Mouse (Mus musculus) ES-Bruce4 (cell line): Measurements from ENCODE around the gene Bdh1.

ENCODE experiments used
- CTCF ChIP-seq: IDR thresholded peaks from one replicate; pipeline ENCODE4 v1.8.1; 2011; ENCODE audit warnings: low read depth, low read length
- POLR2A ChIP-seq: IDR thresholded peaks from one replicate; pipeline ENCODE4 v1.8.1; 2011; ENCODE audit warnings: low read length; ENCODE audit not compliant: insufficient read depth

DNA sequence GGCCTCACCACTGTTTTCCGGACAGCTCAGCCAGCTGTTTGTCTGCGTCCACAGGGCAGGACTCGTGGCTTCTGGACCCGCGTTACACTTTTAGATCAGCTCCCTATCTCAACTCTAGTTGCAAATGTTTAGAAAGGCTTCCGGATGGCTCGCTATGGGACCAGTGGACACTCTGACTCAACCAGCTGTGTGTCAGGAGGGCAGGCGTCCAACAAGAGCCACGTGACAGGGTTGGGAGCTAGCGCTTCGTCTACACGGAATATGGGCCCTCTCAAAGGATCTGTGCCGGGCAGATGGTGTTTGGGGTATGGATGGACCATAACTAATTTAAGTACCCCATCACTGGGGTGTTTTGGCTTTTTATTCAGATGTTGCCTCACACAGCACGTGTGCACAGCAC is 9.8 kb upstream of the Bdh1 start:
- TF ChIP-seq CTCF (no peak), POLR2A (no peak)
